Mouse (Mus musculus): Measurements from ENCODE around the gene Zswim1. TPM values are rescaled to one million over a fixed set of nuclear protein-coding genes. Genes with fewer than 3 reads are reported as not detected.
A peak's percentile ranks its signal among the peaks of the same experiment; 100 is the strongest.

Gene Zswim1
- polyA plus RNA-seq, 1 experiment, result 13.3 TPM

- Histone ChIP-seq H3K36me3 (ENCODE audit: control insufficient read depth, insufficient read depth) (no peaks in the 10 kb centered on the region), H3K27me3 (ENCODE audit: control insufficient read depth, insufficient read depth, insufficient read length) (no peaks in the 10 kb centered on the region), H3K79me2 (ENCODE audit: control insufficient read depth, insufficient read depth) (peaks cover 8% of the 10 kb centered on the region), H3K4me3 (no peak overlapping the region), H3ac (ENCODE audit: control insufficient read depth, insufficient read length) (no peak overlapping the region), H3K4me2 (ENCODE audit: low read depth) (peak overlapping the region; percentile 56)
- TF ChIP-seq MYOD1 (IDR thresholded peaks at IDR 0.05; ENCODE audit: control insufficient read depth in 1 of 3, insufficient read length in 2 of 3, low read depth in 2 of 3) (peak; percentile 88 to 97 (median 92)), TCF12 (IDR thresholded peaks at IDR 0.05; ENCODE audit: insufficient read depth, poor library complexity, severe bottlenecking) (peak; percentile 25), POLR2A (IDR thresholded peaks at IDR 0.05; ENCODE audit: insufficient read length, low read depth) (peak; percentile 48), REST (IDR thresholded peaks at IDR 0.05; ENCODE audit: insufficient read depth, insufficient read length) (no peak), MYOG (IDR thresholded peaks at IDR 0.05; ENCODE audit: control insufficient read depth in 1 of 3, insufficient read depth in 1 of 3, insufficient read length in 2 of 3, low read depth in 2 of 3) (peak in 1 of 3 experiments; percentile 24), SRF (IDR thresholded peaks at IDR 0.05; ENCODE audit: control insufficient read depth, insufficient read length, low read depth) (peak; percentile 95), MAX (IDR thresholded peaks at IDR 0.05; ENCODE audit: low read depth) (no peak), E2F4 (IDR thresholded peaks at IDR 0.05; ENCODE audit: insufficient read depth) (no peak), CEBPB (IDR thresholded peaks at IDR 0.05; ENCODE audit: insufficient read depth, poor library complexity, severe bottlenecking) (no peak), USF1 (IDR thresholded peaks at IDR 0.05; ENCODE audit: low read depth) (no peak), POLR2AphosphoS2 (IDR thresholded peaks at IDR 0.05; ENCODE audit: insufficient read length, low read depth) (no peak), TCF3 (IDR thresholded peaks at IDR 0.05; ENCODE audit: insufficient read length, low read depth) (peak; percentile 17)
These were observed 40.6 kb upstream of the Zswim1 start for GRCm38 (mm10) chr2:164781876-164782275.

GRCm38 (mm10) chr2:164783926-164784581 is 38.4 kb upstream of the Zswim1 start:
- Histone ChIP-seq H3ac (ENCODE audit: control insufficient read depth, insufficient read length) (no peak overlapping the region), H3K79me2 (ENCODE audit: control insufficient read depth, insufficient read depth) (no peaks in the 10 kb centered on the region), H3K36me3 (ENCODE audit: control insufficient read depth, insufficient read depth) (peaks cover 10% of the 10 kb centered on the region), H3K4me3 (peak overlapping the region; percentile 46), H3K27me3 (ENCODE audit: control insufficient read depth, insufficient read depth, insufficient read length) (no peaks in the 10 kb centered on the region), H3K4me2 (ENCODE audit: low read depth) (no peak overlapping the region)
- no peak for TF ChIP-seq POLR2A (IDR thresholded peaks at IDR 0.05; ENCODE audit: insufficient read length, low read depth)
- TF ChIP-seq TCF3 (IDR thresholded peaks at IDR 0.05; ENCODE audit: insufficient read length, low read depth), result no peak
- TF ChIP-seq USF1 (IDR thresholded peaks at IDR 0.05; ENCODE audit: low read depth), result no peak
- no peak for TF ChIP-seq TCF12 (IDR thresholded peaks at IDR 0.05; ENCODE audit: insufficient read depth, poor library complexity, severe bottlenecking)
- TF ChIP-seq E2F4 (IDR thresholded peaks at IDR 0.05; ENCODE audit: insufficient read depth), result no peak
- TF ChIP-seq MYOG (IDR thresholded peaks at IDR 0.05; ENCODE audit: control insufficient read depth in 1 of 3, insufficient read depth in 1 of 3, insufficient read length in 2 of 3, low read depth in 2 of 3), result no peak
- no peak for TF ChIP-seq REST (IDR thresholded peaks at IDR 0.05; ENCODE audit: insufficient read depth, insufficient read length)
- TF ChIP-seq MYOD1 (IDR thresholded peaks at IDR 0.05; ENCODE audit: control insufficient read depth in 1 of 3, insufficient read length in 2 of 3, low read depth in 2 of 3), result no peak
- no peak for TF ChIP-seq POLR2AphosphoS2 (IDR thresholded peaks at IDR 0.05; ENCODE audit: insufficient read length, low read depth)
- TF ChIP-seq MAX (IDR thresholded peaks at IDR 0.05; ENCODE audit: low read depth), result no peak

DNA sequence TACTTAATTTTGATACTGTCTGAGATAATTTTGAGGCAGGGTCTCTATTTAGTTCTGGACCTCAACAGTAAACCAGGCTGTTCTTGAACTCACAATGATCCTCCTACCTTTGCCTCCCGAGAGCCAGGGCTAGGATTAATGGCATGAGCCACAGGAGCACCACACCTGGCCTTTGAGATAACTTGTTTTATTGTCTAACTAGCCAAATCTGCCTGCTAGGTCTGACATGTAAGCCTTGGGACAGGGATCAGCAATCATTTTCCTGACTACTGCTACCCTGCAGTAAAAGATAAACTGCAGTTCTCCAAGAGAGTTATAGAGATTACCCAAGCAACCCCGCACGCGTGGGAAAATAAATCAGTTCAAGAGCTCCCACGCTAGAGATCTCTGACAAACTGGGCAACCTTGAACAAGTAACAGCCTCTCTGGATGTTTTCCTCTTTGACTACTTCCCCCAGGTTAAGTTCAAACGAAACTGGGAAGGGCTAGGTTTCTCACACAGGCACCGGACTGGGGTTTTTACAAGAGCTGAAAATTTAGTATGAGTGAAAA is 37.5 kb upstream of the Zswim1 start:
- peak overlapping the region; percentile 98 for H3K4me2 ChIP-seq (ENCODE audit: low read depth)
- TF ChIP-seq REST (IDR thresholded peaks at IDR 0.05; ENCODE audit: insufficient read depth, insufficient read length) (no peak), E2F4 (IDR thresholded peaks at IDR 0.05; ENCODE audit: insufficient read depth) (no peak), POLR2AphosphoS2 (IDR thresholded peaks at IDR 0.05; ENCODE audit: insufficient read length, low read depth) (no peak), TCF12 (IDR thresholded peaks at IDR 0.05; ENCODE audit: insufficient read depth, poor library complexity, severe bottlenecking) (no peak), CEBPB (IDR thresholded peaks at IDR 0.05; ENCODE audit: insufficient read depth, poor library complexity, severe bottlenecking) (no peak), MYOG (IDR thresholded peaks at IDR 0.05; ENCODE audit: control insufficient read depth in 1 of 3, insufficient read depth in 1 of 3, insufficient read length in 2 of 3, low read depth in 2 of 3) (no peak), SRF (IDR thresholded peaks at IDR 0.05; ENCODE audit: control insufficient read depth, insufficient read length, low read depth) (no peak), MAX (IDR thresholded peaks at IDR 0.05; ENCODE audit: low read depth) (no peak), TCF3 (IDR thresholded peaks at IDR 0.05; ENCODE audit: insufficient read length, low read depth) (no peak), MYOD1 (IDR thresholded peaks at IDR 0.05; ENCODE audit: control insufficient read depth in 1 of 3, insufficient read length in 2 of 3, low read depth in 2 of 3) (no peak), USF1 (IDR thresholded peaks at IDR 0.05; ENCODE audit: low read depth) (no peak), POLR2A (IDR thresholded peaks at IDR 0.05; ENCODE audit: insufficient read length, low read depth) (no peak)
- H3K79me2 ChIP-seq (ENCODE audit: control insufficient read depth, insufficient read depth), result no peaks in the 10 kb centered on the region
- peak overlapping the region; percentile 70 for H3ac ChIP-seq (ENCODE audit: control insufficient read depth, insufficient read length)
- peak overlapping the region; percentile 46 for H3K4me3 ChIP-seq
- peaks cover 10% of the 10 kb centered on the region for H3K36me3 ChIP-seq (ENCODE audit: control insufficient read depth, insufficient read depth)
- no peaks in the 10 kb centered on the region for H3K27me3 ChIP-seq (ENCODE audit: control insufficient read depth, insufficient read depth, insufficient read length)

GRCm38 (mm10) chr2:164785481-164786387 is 36.8 kb upstream of the Zswim1 start, which contains the start of gene Snx21:
TSS of gene Snx21 (plus strand) at chr2:164785823.
- peaks cover 10% of the 10 kb centered on the region for H3K36me3 ChIP-seq (ENCODE audit: control insufficient read depth, insufficient read depth)
- no peaks in the 10 kb centered on the region for H3K27me3 ChIP-seq (ENCODE audit: control insufficient read depth, insufficient read depth, insufficient read length)
- H3K79me2 ChIP-seq (ENCODE audit: control insufficient read depth, insufficient read depth), result no peaks in the 10 kb centered on the region
- TF ChIP-seq MYOD1 (IDR thresholded peaks at IDR 0.05; ENCODE audit: control insufficient read depth in 1 of 3, insufficient read length in 2 of 3, low read depth in 2 of 3) (peak in 1 of 3 experiments; percentile 3), TCF12 (IDR thresholded peaks at IDR 0.05; ENCODE audit: insufficient read depth, poor library complexity, severe bottlenecking) (no peak), POLR2AphosphoS2 (IDR thresholded peaks at IDR 0.05; ENCODE audit: insufficient read length, low read depth) (peak; percentile 81), POLR2A (IDR thresholded peaks at IDR 0.05; ENCODE audit: insufficient read length, low read depth) (peak; percentile 84), MAX (IDR thresholded peaks at IDR 0.05; ENCODE audit: low read depth) (no peak), CEBPB (IDR thresholded peaks at IDR 0.05; ENCODE audit: insufficient read depth, poor library complexity, severe bottlenecking) (no peak)
- peak within 1 kb of the TSS; percentile 46 for H3K4me3 ChIP-seq
- H3ac ChIP-seq (ENCODE audit: control insufficient read depth, insufficient read length), result peak within 1 kb of the TSS; percentile 70
- H3K4me2 ChIP-seq (ENCODE audit: low read depth), result peak within 1 kb of the TSS; percentile 98
